14 mouse cellular contexts compared by ENCODE assay signal in the genomic region with DNA sequence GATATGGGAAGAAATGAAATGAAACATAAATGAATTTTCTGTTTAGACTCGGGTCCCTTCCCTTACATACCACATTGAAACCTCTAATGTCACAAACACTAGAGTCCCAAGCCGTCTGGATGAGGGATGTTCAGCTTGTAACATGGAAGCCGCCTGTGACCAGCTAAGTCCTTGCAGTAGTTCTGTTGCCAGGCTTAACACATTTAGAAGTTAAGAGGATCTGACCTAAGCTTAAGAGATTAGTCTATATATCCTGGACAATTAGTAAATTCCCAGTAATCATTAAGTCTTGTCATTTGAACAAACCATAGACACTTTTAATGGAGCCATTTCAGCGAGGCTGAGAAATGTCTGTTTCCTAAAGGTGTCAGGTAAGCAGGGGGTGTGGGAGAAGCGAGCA.
"Had no signal": no experiment of that assay in that cellular context is flagged by ENCODE, and none has a peak within 500 bp of the region (broad histone marks: within the 10 kb centered on the region; RNA-seq: fewer than 3 reads in every experiment).

No protein-coding gene starts in this region.

- H3K4me3 ChIP-seq: kidney, embryonic 15.5 days; limb, embryonic 15.5 days; midbrain, embryonic 10.5 days; midbrain, embryonic 15.5 days; neural tube, embryonic 13.5 days had no signal

- H3K36me3 ChIP-seq: kidney, embryonic 15.5 days; limb, embryonic 15.5 days; midbrain, embryonic 10.5 days; midbrain, embryonic 15.5 days; neural tube, embryonic 13.5 days had no signal

- H3K27me3 ChIP-seq: kidney, embryonic 15.5 days; limb, embryonic 15.5 days; midbrain, embryonic 15.5 days; neural tube, embryonic 13.5 days had no signal

- DNase-seq: kidney, adult 2 months; kidney, postnatal 14 days; lung, postnatal 4 days; right cerebral cortex, postnatal 4 days; spleen, adult 18-20 months; thymus, adult 2 months; thymus, postnatal 25 days had no signal

- H3K27ac ChIP-seq: kidney, embryonic 15.5 days; limb, embryonic 15.5 days; midbrain, embryonic 10.5 days; midbrain, embryonic 15.5 days; neural tube, embryonic 13.5 days had no signal

- H3K9me3 ChIP-seq: kidney, embryonic 15.5 days; limb, embryonic 15.5 days; midbrain, embryonic 10.5 days; midbrain, embryonic 15.5 days; neural tube, embryonic 13.5 days had no signal

- ATAC-seq: intestine, embryonic 16.5 days; lung, postnatal 0 days; midbrain, embryonic 15.5 days had no signal

- H3K9ac ChIP-seq: kidney, embryonic 15.5 days; limb, embryonic 15.5 days; midbrain, embryonic 15.5 days; neural tube, embryonic 13.5 days had no signal

- H3K4me2 ChIP-seq: kidney, embryonic 15.5 days; limb, embryonic 15.5 days; midbrain, embryonic 15.5 days; neural tube, embryonic 13.5 days had no signal
